Mouse (Mus musculus) leukemia stem cell, adult 10-12 weeks (primary cell): ENCODE data around the gene Atp5c1. TPM values are rescaled to one million over a fixed set of nuclear protein-coding genes. Genes with fewer than 3 reads are reported as not detected.

Experiments
- polyA plus RNA-seq: library from polyadenylated mRNA; stranded (reverse); fragments of >175 nt; gene quantifications from 2 replicates; pipeline ENCODE4 v1.2.3, GENCODE M21; 2012; ENCODE audit warnings: low replicate concordance

The Atp5c1 gene
- 5.4 and 31.6 TPM in 2 replicates for polyA plus RNA-seq

DNA sequence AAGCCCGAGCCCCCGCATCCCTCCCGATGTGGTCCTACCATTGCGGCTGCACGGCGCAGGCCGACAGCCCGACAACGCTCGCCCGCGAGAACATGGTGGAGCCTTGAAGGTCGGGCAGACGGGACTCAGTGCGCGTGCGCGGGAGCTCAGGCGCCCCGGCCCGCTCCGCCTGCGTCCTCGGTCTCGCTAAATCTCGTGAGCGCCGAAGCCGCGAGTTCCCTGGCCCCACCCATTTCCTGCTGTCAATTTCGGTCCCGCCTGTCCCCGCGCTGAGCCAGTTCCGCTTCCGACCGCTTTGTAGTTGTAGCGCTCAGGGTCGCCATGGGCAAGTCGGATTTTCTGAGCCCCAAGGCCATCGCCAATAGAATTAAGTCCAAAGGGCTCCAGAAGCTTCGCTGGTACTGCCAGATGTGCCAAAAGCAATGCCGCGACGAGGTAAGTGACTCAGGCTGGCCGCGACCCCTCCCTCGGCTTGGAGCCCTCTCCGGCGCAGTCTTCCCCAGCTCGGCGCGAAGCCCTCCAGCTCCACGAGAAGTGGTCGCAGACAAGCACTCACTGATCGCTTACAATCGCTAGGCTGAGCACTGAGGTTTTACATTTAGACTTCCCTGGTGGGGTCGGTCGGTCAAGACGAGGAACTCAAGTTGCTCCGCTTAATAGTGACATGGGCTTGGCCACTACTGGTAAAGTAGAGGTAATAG, at the start of gene Atp5c1, which contains the start of gene Kin:
TSS of gene Atp5c1 (minus strand) at position 201 of the 701 bp plus-strand sequence.
TSS of gene Kin (plus strand) at position 284 of the 701 bp plus-strand sequence.

GRCm38 (mm10) chr2:10048461-10048860, 31.8 kb downstream of the Atp5c1 start, which contains the start of gene Taf3:
TSS of gene Taf3 (minus strand) at chr2:10048596.

Other genes with a start within 250 kb of the Atp5c1 start
- not detected in 2 replicates for gene 4930412O13Rik, start 199.3 kb downstream of the Atp5c1 start, polyA plus RNA-seq
- not detected in 2 replicates for gene 9230102O04Rik, start 191.0 kb downstream of the Atp5c1 start, polyA plus RNA-seq
- gene Gata3, start 190.5 kb downstream of the Atp5c1 start, polyA plus RNA-seq, result 18.7 and 25.6 TPM in 2 replicates
- 21.3 and 28.3 TPM in 2 replicates for gene Taf3, start 31.9 kb downstream of the Atp5c1 start, polyA plus RNA-seq
- gene Kin, start 83 bp upstream of the Atp5c1 start, polyA plus RNA-seq, result 1.3 and 1.6 TPM in 2 replicates
- 0.06 TPM in 1 of 2 replicates, not detected in the other for gene Itih2, start 50.9 kb upstream of the Atp5c1 start, polyA plus RNA-seq
- gene Itih5, start 73.1 kb upstream of the Atp5c1 start, polyA plus RNA-seq, result 0.08 TPM in 2 replicates